Mouse (Mus musculus) CD8-positive naive resting alpha-beta T cell, adult 2 months (primary cell): Measurements from ENCODE around the gene 1700028J19Rik.
"Not testable (repeated sequence)": the region's sequence is repeated elsewhere in the genome, so short reads cannot be mapped to it uniquely, and the experiment has no call there.

ENCODE experiments used
- DNase-seq, 2 experiments: peaks; one replicate each; pipeline ENCODE4 v3.0.0; 2022; ENCODE audit warnings: low read depth in 2 of 2, low spot score in 2 of 2

1700028J19Rik gene

DNA sequence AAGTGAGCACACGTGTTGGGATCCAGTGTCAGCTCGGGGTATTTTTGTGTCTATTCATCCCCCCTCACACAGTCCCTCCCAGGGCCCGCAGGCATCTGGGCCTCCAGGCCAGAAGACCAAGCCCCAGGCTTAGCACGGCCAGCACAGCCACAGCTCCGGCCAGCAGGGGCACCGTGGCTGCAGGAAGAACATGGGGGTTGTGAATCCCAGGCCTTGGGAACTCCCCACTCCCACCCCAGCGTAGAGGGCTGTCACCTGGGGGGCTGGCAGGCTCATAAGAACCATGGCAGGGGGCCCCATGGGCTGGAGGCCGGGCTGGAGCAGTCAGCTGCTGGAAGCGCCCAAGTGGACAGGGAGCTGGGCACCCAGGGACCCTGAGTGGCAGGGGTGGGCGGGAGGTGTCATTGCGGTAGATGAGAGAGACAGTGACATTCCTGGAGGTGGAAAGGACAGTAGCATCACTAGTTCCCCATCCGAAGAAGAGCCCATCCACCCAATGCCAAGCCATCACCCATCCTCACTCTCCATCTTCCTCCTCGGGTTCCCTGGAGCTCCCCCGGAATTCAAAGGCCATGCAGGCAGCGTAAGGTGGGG, 6.6 kb upstream of the 1700028J19Rik start:
- DNase-seq, result no peak

DNA sequence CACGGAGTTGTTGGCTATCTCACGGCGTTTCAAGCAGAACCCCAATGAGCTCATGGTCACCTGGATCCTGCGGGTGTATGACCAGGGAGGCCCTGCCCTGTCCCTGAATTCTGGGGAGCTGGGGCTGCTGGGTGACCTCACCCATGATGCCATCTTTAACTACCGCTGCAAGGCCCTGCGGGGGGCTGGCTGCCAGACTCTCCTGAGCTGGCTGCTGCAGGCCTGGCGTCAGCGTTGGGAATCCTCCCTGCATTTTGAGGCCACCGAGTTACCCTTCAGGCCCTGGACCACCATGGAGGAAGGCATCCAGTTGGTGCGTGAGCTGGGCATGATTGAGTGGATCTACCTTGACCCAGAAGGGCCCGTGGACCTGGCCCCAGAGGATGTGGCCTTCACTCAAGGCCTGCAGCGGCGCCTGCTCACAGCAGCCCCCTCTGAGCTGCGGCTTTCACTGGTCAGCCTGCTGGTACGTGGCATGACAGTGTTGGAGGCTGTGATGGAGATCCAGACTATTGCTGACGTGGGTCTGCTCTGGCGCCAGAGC, 4.3 kb upstream of the 1700028J19Rik start:
- DNase-seq, result not testable (repeated sequence)

DNA sequence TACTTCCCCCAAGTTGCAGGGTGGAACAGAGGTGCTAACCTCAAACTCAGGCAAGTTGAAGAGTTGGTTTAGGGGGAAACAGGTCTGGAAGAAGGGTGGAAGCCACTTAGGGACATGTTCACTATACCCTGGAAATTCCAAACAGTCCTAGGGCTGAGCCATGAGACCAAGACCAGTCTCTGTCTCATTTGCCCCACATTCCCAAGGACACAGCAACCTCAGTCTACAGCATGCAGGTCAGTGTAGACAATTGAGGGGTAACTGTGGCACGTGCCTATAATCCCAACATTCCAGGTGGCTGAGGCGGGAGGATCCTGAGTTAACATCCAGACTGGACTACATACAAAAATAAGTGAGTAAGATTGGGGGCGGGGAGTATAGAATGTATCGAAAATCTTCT, 2.8 kb upstream of the 1700028J19Rik start:
- no peak for DNase-seq

DNA sequence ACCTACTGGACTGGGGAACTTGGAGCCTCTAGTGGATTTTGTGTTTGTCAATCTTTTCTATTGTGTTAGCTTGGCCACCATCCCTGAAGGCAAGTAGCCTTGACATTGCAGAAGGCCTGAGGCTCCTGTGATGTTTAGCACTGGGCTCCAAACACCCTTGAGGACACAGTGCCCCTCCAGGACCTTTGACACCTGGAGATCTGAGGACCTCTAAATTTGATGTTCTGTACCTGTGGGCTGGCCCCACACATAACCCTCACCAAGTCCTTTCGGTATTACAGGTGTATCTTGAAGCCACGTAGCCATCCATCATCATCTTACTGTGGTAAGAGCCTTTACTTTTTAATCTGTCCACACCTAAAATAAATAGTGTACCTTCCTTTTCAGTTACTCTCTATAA, 1.5 kb upstream of the 1700028J19Rik start:
- DNase-seq, result no peak

DNA sequence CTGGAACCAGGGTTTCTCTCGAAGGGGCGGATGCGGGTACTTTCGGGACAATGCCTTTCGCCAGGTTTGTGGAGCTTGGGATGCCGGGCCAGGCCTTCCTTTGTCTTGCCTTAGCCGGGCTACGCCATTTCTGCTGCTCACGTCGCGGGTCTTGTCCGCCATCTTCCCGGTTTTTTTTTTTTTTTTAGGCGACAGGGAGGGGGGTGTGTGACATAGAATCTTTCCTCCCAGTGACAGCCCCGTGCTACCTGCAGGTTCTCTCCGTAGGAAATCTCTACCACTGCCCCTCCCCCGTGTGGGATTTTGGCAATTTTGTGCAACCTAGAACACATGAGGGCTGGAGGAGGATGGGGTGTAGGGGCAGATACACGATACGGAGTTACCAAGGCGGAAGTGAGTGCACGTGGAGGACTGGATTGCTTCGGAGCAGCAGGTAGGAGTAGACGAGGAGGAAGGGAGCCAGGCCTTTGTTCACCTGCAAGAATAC, 532 bp upstream of the 1700028J19Rik start:
- peak in 1 of 2 experiments; percentile 48 for DNase-seq

DNA sequence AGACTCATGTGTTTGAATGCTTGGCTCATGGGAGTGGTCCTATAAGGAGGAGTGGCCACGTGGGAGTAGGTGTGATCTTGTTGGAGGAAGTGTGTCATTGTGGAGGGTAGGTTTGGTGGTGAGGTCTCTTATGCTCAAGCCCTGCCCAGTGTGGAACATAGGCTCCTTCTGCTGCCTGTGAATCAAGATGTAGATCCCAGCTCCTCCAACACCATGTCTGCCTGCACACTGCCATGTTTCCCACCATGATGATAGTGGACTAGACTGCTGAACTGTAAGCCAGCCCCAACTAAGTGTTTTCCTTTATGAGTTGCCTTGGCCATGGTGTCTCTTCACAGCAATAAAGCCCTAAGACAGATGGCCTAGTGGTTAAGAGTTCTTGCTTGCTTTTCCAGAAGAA, 2.4 kb downstream of the 1700028J19Rik start:
- DNase-seq, result no peak

DNA sequence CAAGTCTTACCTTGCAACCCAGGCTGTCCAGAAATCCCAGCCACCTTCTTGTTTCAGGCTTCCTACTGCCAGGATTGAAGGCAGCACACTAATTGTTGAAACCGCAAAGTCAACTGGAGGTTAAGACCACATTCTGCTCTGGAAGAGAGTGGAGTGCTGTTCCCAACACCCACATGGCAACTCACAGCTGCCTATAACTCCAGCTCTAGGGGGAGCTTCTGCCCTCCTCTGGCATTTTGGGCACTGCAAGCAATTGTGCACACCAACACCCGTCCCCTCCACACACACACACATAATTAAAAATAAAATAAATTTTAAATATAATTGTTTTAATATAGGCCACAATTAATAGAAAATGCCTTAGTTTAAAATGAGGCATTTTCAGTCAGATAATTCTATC, 5.3 kb downstream of the 1700028J19Rik start:
- DNase-seq, result no peak

DNA sequence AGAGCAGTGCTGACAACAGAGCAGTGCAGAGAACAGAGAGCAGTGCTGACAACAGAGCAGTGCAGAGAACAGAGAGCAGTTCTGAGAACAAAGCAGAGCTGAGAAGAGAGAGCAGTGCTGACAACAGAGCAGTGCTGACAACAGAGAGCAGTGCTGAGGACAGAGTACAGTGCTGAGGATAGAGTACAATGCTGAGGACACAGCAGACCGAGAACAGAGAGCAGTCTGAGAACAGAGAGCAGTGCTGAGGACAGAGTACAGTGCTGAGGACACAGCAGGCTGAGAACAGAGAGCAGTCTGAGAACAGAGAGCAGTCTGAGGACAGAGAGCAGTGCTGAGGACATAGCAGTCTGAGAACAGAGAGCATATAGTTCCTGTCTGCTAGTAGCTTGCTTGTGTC, 5.8 kb downstream of the 1700028J19Rik start:
- no peak for DNase-seq

DNA sequence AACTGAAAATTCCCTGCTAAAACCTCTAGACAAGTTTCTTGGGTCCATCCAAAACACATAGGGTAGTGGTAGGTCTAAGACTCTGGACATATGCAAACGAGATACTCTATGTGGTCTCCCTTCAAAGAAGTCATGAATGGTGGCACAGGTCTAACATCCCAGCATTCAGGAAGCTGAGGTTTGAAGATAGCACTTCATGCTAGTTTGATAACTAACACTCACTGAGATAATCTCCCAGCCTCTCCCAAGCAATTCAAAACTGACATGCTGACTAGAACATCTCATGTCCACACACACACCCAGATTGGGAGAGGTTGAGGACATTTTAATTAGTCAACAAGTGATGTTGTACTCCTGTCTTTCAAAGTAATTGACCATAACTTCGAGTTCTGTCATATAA, 6.6 kb downstream of the 1700028J19Rik start:
- no peak for DNase-seq

DNA sequence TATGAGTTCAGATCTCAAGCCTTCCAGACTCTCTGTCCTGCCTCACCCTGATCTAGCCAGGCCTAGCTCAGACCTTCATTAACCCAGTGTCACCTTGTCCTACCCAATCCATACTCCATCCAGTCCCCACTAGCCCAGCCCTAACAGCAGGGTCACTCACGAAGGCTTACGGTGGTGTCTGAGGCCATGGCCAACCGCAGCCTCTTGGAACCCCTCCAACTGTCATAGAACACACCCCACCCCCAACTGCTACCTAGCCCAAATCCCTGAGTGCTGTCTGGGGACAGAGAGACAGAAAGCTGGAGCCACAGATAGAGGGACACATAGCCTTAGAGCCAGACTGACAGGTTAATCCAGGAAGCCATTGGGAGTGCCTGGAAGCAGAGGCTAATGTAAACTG, 10.6 kb downstream of the 1700028J19Rik start, which contains the start of gene Gm36864:
Gene Gm36864 (plus strand): TSS at position 269 of the 400 bp plus-strand sequence.
- no peak for DNase-seq

DNA sequence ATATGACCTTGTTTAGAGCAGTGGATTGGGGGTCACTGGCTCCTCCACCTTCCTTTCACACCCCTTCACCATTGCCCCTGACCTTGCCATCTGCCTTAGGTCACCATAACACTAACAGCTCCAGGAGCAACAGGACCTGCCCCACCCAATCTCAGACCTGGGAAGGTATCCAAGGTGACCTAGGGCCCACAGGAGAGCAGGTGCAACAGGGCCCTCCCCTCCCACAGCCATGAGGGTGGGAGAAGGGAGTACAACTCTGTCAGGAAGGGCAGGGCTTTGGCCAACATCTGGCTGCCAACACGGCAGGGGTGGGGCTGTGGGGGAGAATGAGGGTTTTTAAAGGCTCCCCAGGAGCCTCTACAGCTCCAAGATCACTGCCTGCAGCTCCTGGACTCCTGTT, 21.4 kb downstream of the 1700028J19Rik start, which contains the start of gene Klk1:
Gene Klk1 (plus strand): TSS at position 285 of the 400 bp plus-strand sequence.
- DNase-seq, result no peak

DNA sequence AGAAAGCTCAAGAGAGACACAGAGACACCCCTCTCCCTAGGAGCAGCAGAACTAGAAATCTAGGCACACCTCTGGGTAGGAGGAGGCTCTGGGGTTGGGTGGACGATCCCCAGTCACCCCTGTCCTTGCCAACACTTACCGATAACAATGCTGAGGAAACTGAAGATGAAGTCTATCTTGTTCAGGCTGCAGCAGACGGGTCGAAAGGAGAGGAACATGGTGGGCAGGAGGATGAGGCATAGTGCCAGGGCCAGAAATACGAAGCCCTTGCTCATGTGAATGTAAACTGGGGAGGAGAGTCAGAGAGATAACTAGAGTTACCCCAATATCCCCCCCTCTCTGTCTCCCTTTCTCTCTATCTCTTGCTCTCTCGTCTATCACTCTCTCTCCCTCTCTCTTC, 24.2 kb downstream of the 1700028J19Rik start:
- DNase-seq, result not testable (repeated sequence)

DNA sequence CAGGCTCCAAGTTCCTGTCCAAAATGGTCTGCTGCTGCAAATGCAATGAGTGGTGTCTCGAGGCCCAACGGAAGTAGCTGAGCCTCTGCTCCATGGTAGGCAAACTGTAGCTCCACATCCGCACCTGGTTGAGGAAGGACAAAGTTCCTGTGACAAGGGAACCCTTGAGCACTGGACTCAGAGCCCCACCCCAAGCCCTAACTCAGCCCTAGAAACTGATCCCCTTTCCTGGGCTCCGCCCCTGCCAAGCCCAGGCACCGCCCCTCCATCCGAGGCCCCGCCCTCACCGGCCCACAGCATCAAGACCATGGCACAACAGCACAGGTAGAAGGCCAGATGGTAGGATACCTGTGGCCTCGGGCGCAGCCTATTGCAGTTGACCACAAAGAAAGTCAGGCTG, 24.9 kb downstream of the 1700028J19Rik start:
- not testable (repeated sequence) for DNase-seq

DNA sequence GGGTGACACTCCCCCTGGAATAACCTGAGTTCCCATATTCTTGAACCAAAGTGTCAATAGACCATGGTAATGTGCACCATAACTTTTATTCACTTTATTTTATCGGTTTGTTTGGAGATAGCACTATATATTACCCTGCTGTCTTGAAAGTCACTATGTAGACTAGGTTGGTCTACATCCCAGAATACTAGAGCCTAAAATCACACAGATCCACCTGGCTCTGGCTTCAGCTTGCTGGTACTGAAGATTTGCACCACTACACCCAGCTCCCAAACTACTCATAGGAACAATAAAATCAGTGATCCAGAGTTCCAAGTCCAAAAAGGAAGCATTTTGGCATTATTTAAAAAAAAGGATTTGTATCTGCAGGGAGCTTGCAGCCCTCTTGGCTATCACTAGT, 30.9 kb downstream of the 1700028J19Rik start, which contains the start of gene Klk1b5:
Gene Klk1b5 (plus strand): TSS at position 301 of the 400 bp plus-strand sequence.
- no peak for DNase-seq

DNA sequence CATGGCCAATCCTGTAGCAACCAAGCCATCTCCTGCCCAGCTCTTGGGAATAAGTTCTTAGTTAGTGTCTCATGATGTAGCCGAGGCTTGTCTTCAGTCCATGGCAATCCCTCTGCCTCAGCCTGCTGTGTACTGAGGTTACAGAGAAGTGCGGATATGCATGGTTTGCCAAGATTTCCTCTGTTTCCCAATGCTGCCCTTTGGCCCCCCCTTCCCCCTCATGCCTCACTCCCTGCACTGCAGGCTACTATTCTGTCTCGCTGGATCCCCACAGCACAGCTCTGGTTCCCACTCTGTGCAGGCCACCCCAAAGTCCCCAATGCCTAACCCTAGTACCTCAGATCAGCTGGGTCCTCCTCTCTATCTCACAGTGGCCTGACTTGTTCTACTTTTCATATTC, 38.2 kb downstream of the 1700028J19Rik start:
- no peak for DNase-seq

DNA sequence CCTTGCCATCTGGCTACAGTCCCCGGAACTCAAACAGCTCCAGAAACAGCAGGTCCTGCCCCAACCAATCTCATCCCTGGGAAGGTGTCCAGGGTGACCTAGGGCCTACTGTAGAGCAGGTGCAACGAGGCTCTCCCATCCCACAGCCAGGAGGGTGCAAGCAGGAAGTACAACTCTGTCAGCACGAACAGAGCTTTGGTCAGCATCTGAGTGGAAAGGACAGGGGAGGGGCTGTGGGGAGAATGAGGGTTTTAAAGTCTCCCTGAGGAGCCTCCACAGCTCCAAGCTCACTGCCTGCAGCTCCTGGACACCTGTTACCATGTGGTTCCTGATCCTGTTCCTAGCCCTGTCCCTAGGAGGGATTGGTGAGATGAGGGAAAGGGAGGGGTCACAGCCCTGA, 39.4 kb downstream of the 1700028J19Rik start, which contains the start of gene Klk1b4:
Gene Klk1b4 (plus strand): TSS at position 301 of the 400 bp plus-strand sequence.
- DNase-seq, result not testable (repeated sequence)

DNA sequence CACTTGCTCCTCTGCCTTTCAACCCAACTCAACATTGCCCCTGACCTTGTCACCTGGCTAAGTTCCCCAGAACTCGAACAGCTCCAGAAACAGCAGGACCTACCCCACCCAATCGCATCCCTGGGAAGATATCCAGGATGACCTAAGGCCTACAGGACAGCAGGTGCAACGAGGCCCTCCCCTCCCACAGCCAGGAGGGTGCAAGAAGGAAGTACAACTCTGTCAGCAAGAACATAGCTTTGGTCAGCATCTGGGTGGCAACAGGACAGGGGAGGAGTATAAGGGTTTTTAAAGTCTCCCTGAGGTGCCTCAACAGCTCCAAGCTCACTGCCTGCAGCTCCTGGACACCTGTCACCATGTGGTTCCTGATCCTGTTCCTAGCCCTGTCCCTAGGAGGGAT, 48.6 kb downstream of the 1700028J19Rik start, which contains the start of gene Klk1b3:
Gene Klk1b3 (plus strand): TSS at position 301 of the 400 bp plus-strand sequence.
- no peak for DNase-seq

DNA sequence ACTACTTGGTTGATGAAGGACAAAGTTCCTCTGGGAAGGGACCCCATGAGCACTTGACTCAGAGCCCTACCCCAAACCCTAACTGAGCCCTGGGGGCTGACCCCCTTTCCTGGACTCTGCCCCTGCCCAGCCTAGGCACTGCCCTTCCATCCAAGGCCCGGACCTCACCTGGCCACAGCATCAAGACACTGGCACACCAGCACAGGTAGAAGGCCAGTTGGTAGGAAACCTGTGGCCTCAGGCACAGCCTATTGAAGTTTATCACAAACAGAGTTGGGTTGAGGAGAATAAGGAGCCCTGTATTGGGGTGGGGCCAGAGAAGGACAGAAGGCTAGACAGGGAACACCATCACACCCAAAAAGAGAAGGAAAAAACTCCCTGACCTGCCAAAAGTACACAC, 53.0 kb downstream of the 1700028J19Rik start:
- DNase-seq, result not testable (repeated sequence)

DNA sequence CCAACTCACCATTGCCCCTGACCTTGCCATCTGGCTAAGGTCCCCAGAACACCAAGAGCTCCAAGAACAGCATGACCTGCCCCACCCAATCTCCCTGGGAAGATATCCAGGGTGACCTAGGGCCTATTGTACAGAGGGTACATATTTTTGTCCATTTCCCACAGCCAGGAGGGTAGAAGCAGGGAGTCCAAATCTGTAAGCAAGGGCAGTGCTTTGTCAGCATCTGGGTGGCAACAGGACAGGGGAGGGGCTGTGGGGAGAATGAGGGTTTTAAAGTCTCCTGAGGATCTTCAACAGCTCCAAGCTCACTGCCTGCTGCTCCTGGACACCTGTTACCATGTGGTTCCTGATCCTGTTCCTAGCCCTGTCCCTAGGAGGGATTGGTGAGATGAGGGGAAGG, 58.6 kb downstream of the 1700028J19Rik start, which contains the start of gene Klk1b24:
Gene Klk1b24 (plus strand): TSS at position 301 of the 400 bp plus-strand sequence.
- not testable (repeated sequence) for DNase-seq

DNA sequence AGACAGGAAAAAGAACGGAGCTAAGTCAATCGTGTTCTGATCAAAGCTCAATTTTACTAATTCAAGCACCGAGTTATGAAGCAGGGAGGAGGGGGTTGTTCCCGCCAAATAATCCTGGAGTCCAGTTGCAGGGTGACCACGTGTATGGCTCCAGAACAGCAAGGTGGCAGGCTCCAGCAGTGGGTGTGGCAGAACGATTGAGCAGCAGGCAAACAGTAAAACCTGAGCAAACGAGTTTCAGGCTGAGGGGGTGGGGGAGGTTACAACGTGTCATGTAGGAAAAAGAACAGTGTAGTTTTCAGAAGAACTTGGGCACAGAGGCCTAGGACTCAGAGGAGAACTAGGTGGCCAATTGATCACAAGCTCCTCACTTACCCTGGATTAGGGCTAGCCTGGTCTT, 60.0 kb downstream of the 1700028J19Rik start:
- not testable (repeated sequence) for DNase-seq
